In genomic region chr7:60244187-60244866, GRCm38 (mm10) we compare ENCODE assay signal across 8 mouse cellular contexts.
DNase-seq lines count a peak whose midpoint lies in the region; ATAC-seq and TF ChIP-seq lines count a peak whose summit lies in the region.
"Not testable (repeated sequence)": the region's sequence is repeated elsewhere in the genome, so short reads cannot be mapped to it uniquely, and the experiment has no call there.

No protein-coding gene starts in this region.

- TF ChIP-seq EP300 in liver, embryonic 14.5 days (IDR thresholded peaks at IDR 0.05; ENCODE audit: low read depth), result not testable (repeated sequence)

- WGBS in forebrain, embryonic 13.5 days, result 19% methylated on average over 22 of the region's 22 CpGs
- 15% methylated on average over 22 of the region's 22 CpGs for WGBS in liver, embryonic 14.5 days (ENCODE audit: insufficient replicate concordance)

- peak; percentile 38 for TF ChIP-seq POLR2A in myocyte (IDR thresholded peaks at IDR 0.05; ENCODE audit: insufficient read length, low read depth)

- not testable (repeated sequence) for H3K4me1 ChIP-seq in forebrain, embryonic 13.5 days; liver, embryonic 14.5 days (replicated peaks; ENCODE audit: control insufficient read depth in 2 of 2, insufficient read depth in 2 of 2, low read length in 1 of 2)

- not testable (repeated sequence) for TF ChIP-seq CTCF in liver, embryonic 14.5 days (IDR thresholded peaks at IDR 0.05; ENCODE audit: low read depth)

- not testable (repeated sequence) for H3K79me2 ChIP-seq in myocyte (ENCODE audit: control insufficient read depth, insufficient read depth)

- intact Hi-C loops in heart, postnatal 36 days (cut with DNase I), result not testable (repeated sequence)

- peak overlapping the region; percentile 37 for H3K4me2 ChIP-seq in forebrain, embryonic 13.5 days
- peak overlapping the region; percentile 56 for H3K4me2 ChIP-seq in liver, embryonic 14.5 days (ENCODE audit: low read depth)
- peak overlapping the region; percentile 39 for H3K4me2 ChIP-seq in myocyte (ENCODE audit: low read depth)

- H3K27ac ChIP-seq in forebrain, embryonic 13.5 days; liver, embryonic 14.5 days: not testable (repeated sequence)

- peak; percentile 63 for ATAC-seq in activated CD4-positive, CD25-positive, alpha-beta regulatory T cell, adult 4 months
- ATAC-seq in forebrain, embryonic 13.5 days, result peak; percentile 99
- peak; percentile 91 for ATAC-seq in liver, embryonic 14.5 days (ENCODE audit: insufficient read depth)

- peak; percentile 39 for DNase-seq in cerebellum, adult 9-11 months
- DNase-seq in heart, postnatal 36 days, result peak; percentile 6 to 13
- DNase-seq in kidney, postnatal 10 days, result peak; percentile 51
- peak; percentile 12 to 28 (median 26) for DNase-seq in liver, embryonic 14.5 days (ENCODE audit: low read depth in 3 of 3, low spot score in 3 of 3)
- peak; percentile 50 for DNase-seq in telencephalon, adult 2 months (ENCODE audit: low read depth, low spot score)

- peak overlapping the region; percentile 45; the same call in 1 of the 2 replicates for H3K9ac ChIP-seq in forebrain, embryonic 13.5 days
- H3K9ac ChIP-seq in liver, embryonic 14.5 days (replicated peaks), result peak overlapping the region; percentile 18; the same call in 1 of the 2 replicates

- peak overlapping the region; percentile 38 for H3K4me3 ChIP-seq in forebrain, embryonic 13.5 days
- H3K4me3 ChIP-seq in liver, embryonic 14.5 days (ENCODE audit: insufficient read depth in 1 of 2, low read depth in 2 of 2, low read length in 2 of 2), result peak overlapping the region; percentile 51 to 73
- H3K4me3 ChIP-seq in myocyte, result peak overlapping the region; percentile 38

- not testable (repeated sequence) for H3K9me3 ChIP-seq in forebrain, embryonic 13.5 days (replicated peaks); liver, embryonic 14.5 days (ENCODE audit: control insufficient read depth, low read length)

- H3ac ChIP-seq in myocyte (ENCODE audit: control insufficient read depth, insufficient read length), result not testable (repeated sequence)

- H3K27me3 ChIP-seq in forebrain, embryonic 13.5 days; liver, embryonic 14.5 days (ENCODE audit: control insufficient read depth, insufficient read depth, low read length); myocyte (ENCODE audit: control insufficient read depth, insufficient read depth, insufficient read length): not testable (repeated sequence)

- not testable (repeated sequence) for H3K36me3 ChIP-seq in forebrain, embryonic 13.5 days (ENCODE audit: poor library complexity, severe bottlenecking); liver, embryonic 14.5 days (replicated peaks; ENCODE audit: control insufficient read depth, insufficient read depth, low read depth); myocyte (ENCODE audit: control insufficient read depth, insufficient read depth)
